In the genomic region with DNA sequence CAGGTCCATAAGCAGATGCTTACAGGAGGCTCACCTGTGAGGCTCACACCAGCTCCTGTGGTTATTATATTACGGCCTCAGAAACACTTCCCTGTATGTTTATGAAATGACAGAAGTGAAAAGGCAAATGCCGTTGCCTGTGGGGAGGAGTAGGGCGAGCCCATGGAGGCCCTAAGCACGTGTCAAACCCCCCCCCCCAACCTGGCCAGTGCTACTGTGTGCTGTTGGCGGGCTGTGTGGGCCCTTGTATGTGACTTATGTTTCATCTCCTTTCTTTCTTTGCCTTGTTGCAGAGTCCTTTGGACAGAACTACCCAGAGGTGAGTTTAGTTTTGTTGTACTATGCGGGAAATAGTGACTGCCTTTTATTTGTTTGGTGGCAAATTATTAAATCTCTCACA, we compare ENCODE assay signal across 27 mouse cellular contexts. TPM values are rescaled to one million over a fixed set of nuclear protein-coding genes. Genes with fewer than 3 reads are reported as not detected.
"Had no signal": no experiment of that assay in that cellular context is flagged by ENCODE, and none has a peak within 500 bp of the region (broad histone marks: within the 10 kb centered on the region; RNA-seq: fewer than 3 reads in every experiment).

No protein-coding gene starts in this region.

- ATAC-seq: forebrain, postnatal 0 days; hindbrain, postnatal 0 days; intestine, embryonic 16.5 days had no signal

- H3K4me2 ChIP-seq: heart, embryonic 11.5 days; heart, embryonic 13.5 days; heart, embryonic 15.5 days; hindbrain, embryonic 13.5 days; hindbrain, embryonic 15.5 days; kidney, embryonic 15.5 days; limb, embryonic 13.5 days; limb, embryonic 15.5 days had no signal

- DNase-seq: forebrain, postnatal 0 days; gastrocnemius, postnatal 14 days; gastrocnemius, postnatal 36 days; heart, adult 18-20 months; heart, postnatal 14 days; heart, postnatal 36 days; kidney, adult 11 months; kidney, adult 2 months; kidney, adult 9 months; kidney, postnatal 14 days; kidney, postnatal 36 days; layer of hippocampus, adult 9-11 months; layer of hippocampus, postnatal 36 days; left cerebral cortex, postnatal 4 days had no signal

- H3K27me3 ChIP-seq: heart, embryonic 13.5 days; heart, embryonic 15.5 days; hindbrain, embryonic 13.5 days; hindbrain, embryonic 15.5 days; kidney, embryonic 15.5 days; limb, embryonic 13.5 days; limb, embryonic 15.5 days had no signal

- H3K9me3 ChIP-seq: heart, embryonic 13.5 days; heart, embryonic 15.5 days; hindbrain, embryonic 13.5 days; hindbrain, embryonic 15.5 days; kidney, embryonic 15.5 days; limb, embryonic 13.5 days; limb, embryonic 15.5 days had no signal

- H3K27ac ChIP-seq: heart, embryonic 13.5 days; heart, embryonic 15.5 days; hindbrain, embryonic 13.5 days; hindbrain, embryonic 15.5 days; hindbrain, postnatal 0 days; kidney, embryonic 15.5 days; kidney, postnatal 0 days; limb, embryonic 13.5 days; limb, embryonic 15.5 days had no signal

- H3K4me3 ChIP-seq: heart, embryonic 13.5 days; heart, embryonic 15.5 days; hindbrain, embryonic 13.5 days; hindbrain, embryonic 15.5 days; kidney, embryonic 15.5 days; limb, embryonic 13.5 days; limb, embryonic 15.5 days had no signal

- H3K9ac ChIP-seq: forebrain, postnatal 0 days; heart, embryonic 13.5 days; heart, embryonic 15.5 days; hindbrain, embryonic 13.5 days; hindbrain, embryonic 15.5 days; kidney, embryonic 15.5 days; limb, embryonic 13.5 days; limb, embryonic 15.5 days had no signal

RNA-seq across cellular contexts. Expression of gene Cntn2, which starts 59.3 kb away (rescaled TPM):
- total RNA-seq: gastrocnemius, adult 8-10 months; gastrocnemius, postnatal 36 days; hematopoietic stem cell, adult 5-6 weeks had no signal
